Mouse (Mus musculus) layer of hippocampus, adult 9-10 months (tissue): ENCODE measurements at regions not wholly inside any gene's neighbourhood (a gene's known extent, or its start where the extent isn't known, plus 50 kb on each side); places are given as distances from the start of the nearest gene placed in this dataset.

Source experiments
- DNase-seq: peaks from one replicate; pipeline ENCODE4 v3.0.0; 2022; ENCODE audit warnings: low spot score

GRCm38 (mm10) chr1:193572827-193573226, 202.7 kb upstream of the Camk1g start:
- no peak for DNase-seq

GRCm38 (mm10) chr1:193572411-193572810, 202.3 kb upstream of the Camk1g start:
- DNase-seq: no peak

- no peak for DNase-seq
Measured at GRCm38 (mm10) chr1:193571088-193571487, 201.0 kb upstream of the Camk1g start.

GRCm38 (mm10) chr1:193568586-193569174, 198.6 kb upstream of the Camk1g start:
- DNase-seq: no peak

GRCm38 (mm10) chr1:193567217-193567616, 197.1 kb upstream of the Camk1g start:
- DNase-seq: no peak

GRCm38 (mm10) chr1:193564225-193564624, 194.1 kb upstream of the Camk1g start:
- DNase-seq: no peak

- no peak for DNase-seq
Measured at GRCm38 (mm10) chr1:193562242-193562641, 192.1 kb upstream of the Camk1g start.

- DNase-seq: no peak
Measured at GRCm38 (mm10) chr1:193558122-193558521, 188.0 kb upstream of the Camk1g start.

- DNase-seq: no peak
Measured at GRCm38 (mm10) chr1:193554731-193555130, 184.6 kb upstream of the Camk1g start.

GRCm38 (mm10) chr1:193552348-193552747, 182.2 kb upstream of the Camk1g start:
- no peak for DNase-seq

- DNase-seq: no peak
Measured at GRCm38 (mm10) chr1:193551340-193551739, 181.2 kb upstream of the Camk1g start.

GRCm38 (mm10) chr1:193550761-193551160, 180.7 kb upstream of the Camk1g start:
- no peak for DNase-seq

- no peak for DNase-seq
Measured at GRCm38 (mm10) chr1:193547356-193547755, 177.3 kb upstream of the Camk1g start.

GRCm38 (mm10) chr1:193546044-193546432, 175.9 kb upstream of the Camk1g start:
- no peak for DNase-seq

- DNase-seq: no peak
Measured at GRCm38 (mm10) chr1:193545406-193546043, 175.4 kb upstream of the Camk1g start.

GRCm38 (mm10) chr1:193544804-193545203, 174.7 kb upstream of the Camk1g start:
- DNase-seq: no peak

- no peak for DNase-seq
Measured at GRCm38 (mm10) chr1:193543834-193544233, 173.7 kb upstream of the Camk1g start.

- no peak for DNase-seq
Measured at GRCm38 (mm10) chr1:193543284-193543683, 173.2 kb upstream of the Camk1g start.

GRCm38 (mm10) chr1:193541934-193542580, 172.0 kb upstream of the Camk1g start:
- DNase-seq: no peak

GRCm38 (mm10) chr1:193541281-193541680, 171.2 kb upstream of the Camk1g start:
- DNase-seq: no peak

GRCm38 (mm10) chr1:193540486-193540885, 170.4 kb upstream of the Camk1g start:
- DNase-seq: no peak

- DNase-seq: no peak
Measured at GRCm38 (mm10) chr1:193539261-193539660, 169.2 kb upstream of the Camk1g start.

GRCm38 (mm10) chr1:193538425-193538824, 168.3 kb upstream of the Camk1g start:
- DNase-seq: no peak

GRCm38 (mm10) chr1:193537616-193538015, 167.5 kb upstream of the Camk1g start:
- no peak for DNase-seq
